Mouse (Mus musculus) kidney, adult 2 months (tissue): ENCODE results near the gene Eif4e1b.

Source experiments
- CTCF ChIP-seq: fragments of 200-500 bp; conservative IDR thresholded peaks from 2 replicates; pipeline ENCODE4 v1.5.1; 2011; ENCODE audit warnings: low read depth, mild to moderate bottlenecking, control low read depth, low read length, moderate library complexity, mixed read lengths; ENCODE audit not compliant: insufficient read depth, insufficient read length
- POLR2A ChIP-seq: fragments of 200-500 bp; IDR thresholded peaks from one replicate; pipeline ENCODE4 v1.6.1; 2011; ENCODE audit warnings: low read depth, low read length, control low read depth

DNA sequence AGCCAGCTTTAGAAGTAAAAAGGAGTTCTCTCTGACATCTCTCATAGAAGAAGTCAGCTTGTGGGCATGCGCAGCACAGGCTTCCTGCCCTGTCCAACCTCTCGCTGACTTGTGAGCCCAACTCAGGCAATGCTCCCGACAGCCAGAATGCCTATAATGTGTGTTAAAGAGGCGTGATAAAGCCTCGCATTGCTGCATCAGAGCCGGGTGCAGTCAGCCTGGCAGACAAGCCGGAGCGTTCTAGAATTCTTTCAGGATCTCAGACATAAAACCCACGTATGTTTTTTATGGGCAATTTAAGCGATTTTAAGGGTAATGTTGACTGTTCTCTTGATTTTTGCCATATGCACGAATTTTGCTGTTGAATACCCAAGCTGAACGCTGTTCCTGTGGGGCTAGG, 24.3 kb downstream of the Eif4e1b start:
- TF ChIP-seq POLR2A (no peak), CTCF (no peak)
